Mouse (Mus musculus): ENCODE results near the gene Adamts5. TPM values are rescaled to one million over a fixed set of nuclear protein-coding genes. Genes with fewer than 3 reads are reported as not detected.

Adamts5 gene
- total RNA-seq (2021): 10 to 100 TPM; 10.9 to 13.3 TPM
- long read RNA-seq, experiment 1, full-length matches to known transcripts: 9 of 11 reads
- long read RNA-seq, experiment 1, partial matches to known transcripts: 1 of 11 reads
- long read RNA-seq, experiment 1, other reads (novel, unspliced or antisense): 1 of 11 reads
- long read RNA-seq, experiment 2, full-length matches to known transcripts: 8 of 11 reads
- long read RNA-seq, experiment 2, partial matches to known transcripts: 0 of 11 reads
- long read RNA-seq, experiment 2, other reads (novel, unspliced or antisense): 3 of 11 reads

GRCm38 (mm10) chr16:85901581-85901910, at the start of gene Adamts5:
Gene Adamts5, minus strand, starts transcription at chr16:85901828.
- DNase-seq: peak; percentile 35

- DNase-seq: no peak
These were observed 48.7 kb upstream of the Adamts5 start for GRCm38 (mm10) chr16:85950356-85950755.

- DNase-seq: no peak
These were observed 24.4 kb upstream of the Adamts5 start for GRCm38 (mm10) chr16:85926004-85926403.

- no peak for DNase-seq
These were observed 20.8 kb upstream of the Adamts5 start for GRCm38 (mm10) chr16:85922454-85922853.

GRCm38 (mm10) chr16:85920122-85920521, 18.5 kb upstream of the Adamts5 start:
- no peak for DNase-seq

- DNase-seq: peak; percentile 59
These were observed 687 bp downstream of the Adamts5 start for GRCm38 (mm10) chr16:85900702-85901580.

- peak; percentile 51 for DNase-seq
These were observed 1.6 kb downstream of the Adamts5 start for GRCm38 (mm10) chr16:85899790-85900587.

GRCm38 (mm10) chr16:85899301-85899721, 2.3 kb downstream of the Adamts5 start:
- DNase-seq: peak; percentile 34

- DNase-seq: no peak
These were observed 2.8 kb downstream of the Adamts5 start for GRCm38 (mm10) chr16:85898816-85899215.

- DNase-seq: peak; percentile 18
These were observed 3.2 kb downstream of the Adamts5 start for GRCm38 (mm10) chr16:85898391-85898790.

GRCm38 (mm10) chr16:85897854-85898253, 3.8 kb downstream of the Adamts5 start:
- DNase-seq: no peak

- no peak for DNase-seq
These were observed 5.7 kb downstream of the Adamts5 start for GRCm38 (mm10) chr16:85895948-85896347.

GRCm38 (mm10) chr16:85889778-85890177, 11.8 kb downstream of the Adamts5 start:
- DNase-seq: no peak

- DNase-seq: no peak
These were observed 14.2 kb downstream of the Adamts5 start for GRCm38 (mm10) chr16:85887289-85888051.

- no peak for DNase-seq
These were observed 22.6 kb downstream of the Adamts5 start for GRCm38 (mm10) chr16:85879075-85879474.

GRCm38 (mm10) chr16:85874141-85874540, 27.5 kb downstream of the Adamts5 start:
- no peak for DNase-seq

- no peak for DNase-seq
These were observed 29.7 kb downstream of the Adamts5 start for GRCm38 (mm10) chr16:85871971-85872370.

GRCm38 (mm10) chr16:85871248-85871647, 30.4 kb downstream of the Adamts5 start:
- no peak for DNase-seq

GRCm38 (mm10) chr16:85864691-85865389, 36.8 kb downstream of the Adamts5 start:
- DNase-seq: no peak

- DNase-seq: no peak
These were observed 47.1 kb downstream of the Adamts5 start for GRCm38 (mm10) chr16:85854505-85854904.

GRCm38 (mm10) chr16:85827066-85827465, 74.6 kb downstream of the Adamts5 start:
- no peak for DNase-seq
